Mouse (Mus musculus) lung, postnatal 0 days (tissue): Measurements from ENCODE around the gene Znrd1as. TPM values are rescaled to one million over a fixed set of nuclear protein-coding genes. Genes with fewer than 3 reads are reported as not detected.

Experiments
- ATAC-seq: fragments of 200-750 bp; cut with Nextera tagmentation; 2 replicates; pipeline ENCODE4 v1.8.0; 2017; ENCODE audit warnings: moderate library complexity
- DNase-seq: peaks from one replicate; pipeline ENCODE4 v3.0.0-alpha.2; 2016; ENCODE audit warnings: low spot score
- H3K27ac ChIP-seq: fragments of 300-500 bp; sonication (generic); 2 replicates; pipeline ENCODE4 v1.5.1; 2014; ENCODE audit warnings: antibody characterized with exemption, mild to moderate bottlenecking, low read length, mixed read lengths
- H3K27me3 ChIP-seq: fragments of 300-500 bp; sonication (generic); replicated peaks from 2 replicates; pipeline ENCODE4 v1.6.1; 2014; ENCODE audit warnings: low read length, mixed read lengths; ENCODE audit not compliant: insufficient read depth
- H3K36me3 ChIP-seq: fragments of 300-500 bp; sonication (generic); 2 replicates; pipeline ENCODE4 v1.6.1; 2014; ENCODE audit warnings: low read length, mixed read lengths; ENCODE audit not compliant: insufficient read depth
- H3K4me1 ChIP-seq: fragments of 300-500 bp; sonication (generic); 2 replicates; pipeline ENCODE4 v1.6.1; 2014; ENCODE audit warnings: antibody characterized with exemption, low read depth, low read length, mixed read lengths; ENCODE audit not compliant: insufficient read depth
- H3K4me2 ChIP-seq: fragments of 300-500 bp; sonication (generic); replicated peaks from 2 replicates; pipeline ENCODE4 v1.6.1; 2014; ENCODE audit warnings: low read depth, mild to moderate bottlenecking, low read length, moderate library complexity, mixed read lengths
- H3K4me3 ChIP-seq: fragments of 300-500 bp; sonication (generic); 2 replicates; pipeline ENCODE4 v1.5.1; 2014; ENCODE audit warnings: low read depth, low read length
- H3K9ac ChIP-seq: fragments of 300-500 bp; sonication (generic); replicated peaks from 2 replicates; pipeline ENCODE4 v1.6.1; 2014; ENCODE audit warnings: low read depth, mild to moderate bottlenecking
- H3K9me3 ChIP-seq: fragments of 300-500 bp; sonication (generic); 2 replicates; pipeline ENCODE4 v1.6.1; 2016; ENCODE audit warnings: low read length, mixed read lengths
- CTCF ChIP-seq: IDR thresholded peaks from 2 replicates; pipeline ENCODE4 v1.5.1; 2016; ENCODE audit warnings: antibody characterized with exemption, mild to moderate bottlenecking
- EP300 ChIP-seq: IDR thresholded peaks from 2 replicates; pipeline ENCODE4 v1.6.1; 2016; ENCODE audit warnings: antibody characterized with exemption, mild to moderate bottlenecking, control low read depth
- WGBS: fragments of 180-500 bp; shearing (Covaris S2); extraction: QIAGEN DNeasy Blood & Tissue Kit; methylation state at CpG from one replicate; pipeline ENCODE4 v1.1.7; 2014; 5-methylcytosine and 5-hydroxymethylcytosine counted together
- polyA plus RNA-seq: library from polyadenylated mRNA; unstranded; fragments of >200 nt; fragmentation: Nextera tagmentation; extraction: Ambion mirVana; gene quantifications from 2 replicates; pipeline ENCODE4 v1.2.1, GENCODE M21; 2015

The Znrd1as gene
- polyA plus RNA-seq, 1 experiment from 2014 or later: 5.1 TPM

- H3K4me2 ChIP-seq: no peak overlapping the region
- no peak overlapping the region for H3K27ac ChIP-seq
- no peak overlapping the region for H3K9ac ChIP-seq
- no peaks in the 10 kb centered on the region for H3K9me3 ChIP-seq
- H3K4me1 ChIP-seq: no peaks in the 10 kb centered on the region
- no peaks in the 10 kb centered on the region for H3K36me3 ChIP-seq
- ATAC-seq (no peak), DNase-seq (no peak)
- H3K4me3 ChIP-seq: no peak overlapping the region
- H3K27me3 ChIP-seq: no peaks in the 10 kb centered on the region
- no peak for TF ChIP-seq EP300
- TF ChIP-seq CTCF: no peak
- WGBS: 70% methylated on average over 4 of the region's 4 CpGs
These were observed 35.7 kb upstream of the Znrd1as start for GRCm38 (mm10) chr17:36922715-36923114.

- DNase-seq (no peak), ATAC-seq (no peak)
- no peak overlapping the region for H3K9ac ChIP-seq
- H3K36me3 ChIP-seq: no peaks in the 10 kb centered on the region
- H3K4me2 ChIP-seq: no peak overlapping the region
- no peaks in the 10 kb centered on the region for H3K9me3 ChIP-seq
- 53% methylated on average over 4 of the region's 4 CpGs for WGBS
- H3K27me3 ChIP-seq: no peaks in the 10 kb centered on the region
- TF ChIP-seq EP300 (no peak), CTCF (no peak)
- H3K27ac ChIP-seq: no peak overlapping the region
- H3K4me3 ChIP-seq: no peak overlapping the region
- H3K4me1 ChIP-seq: no peaks in the 10 kb centered on the region
These were observed 34.9 kb upstream of the Znrd1as start for GRCm38 (mm10) chr17:36923491-36923890.

- H3K9me3 ChIP-seq: no peaks in the 10 kb centered on the region
- no peak overlapping the region for H3K9ac ChIP-seq
- no peaks in the 10 kb centered on the region for H3K27me3 ChIP-seq
- no peak overlapping the region for H3K4me3 ChIP-seq
- WGBS: 27% methylated on average over 10 of the region's 10 CpGs
- no peaks in the 10 kb centered on the region for H3K36me3 ChIP-seq
- H3K4me2 ChIP-seq: no peak overlapping the region
- TF ChIP-seq EP300: no peak
- TF ChIP-seq CTCF: no peak
- H3K4me1 ChIP-seq: peaks cover 7% of the 10 kb centered on the region; the same call in 1 of the 2 replicates
- ATAC-seq (no peak), DNase-seq (no peak)
- H3K27ac ChIP-seq: no peak overlapping the region
These were observed 30.8 kb upstream of the Znrd1as start for GRCm38 (mm10) chr17:36927496-36928120.

- DNase-seq (no peak), ATAC-seq (no peak)
- Histone ChIP-seq H3K4me2 (no peak overlapping the region), H3K27ac (no peak overlapping the region), H3K27me3 (no peaks in the 10 kb centered on the region), H3K36me3 (no peaks in the 10 kb centered on the region), H3K9ac (no peak overlapping the region), H3K4me1 (peaks cover 7% of the 10 kb centered on the region; the same call in 1 of the 2 replicates), H3K4me3 (no peak overlapping the region), H3K9me3 (no peaks in the 10 kb centered on the region)
- TF ChIP-seq EP300 (no peak), CTCF (no peak)
- WGBS: 64% methylated on average over 12 of the region's 12 CpGs
These were observed 29.0 kb upstream of the Znrd1as start for GRCm38 (mm10) chr17:36929236-36929932.

- Histone ChIP-seq H3K9me3 (no peaks in the 10 kb centered on the region), H3K4me3 (no peak overlapping the region), H3K36me3 (no peaks in the 10 kb centered on the region), H3K4me1 (peaks cover 7% of the 10 kb centered on the region; the same call in 1 of the 2 replicates), H3K27ac (no peak overlapping the region), H3K27me3 (no peaks in the 10 kb centered on the region), H3K9ac (no peak overlapping the region), H3K4me2 (no peak overlapping the region)
- DNase-seq (peak; percentile 22), ATAC-seq (peak; percentile 61)
- 63% methylated on average over 6 of the region's 6 CpGs for WGBS
- TF ChIP-seq CTCF (no peak), EP300 (no peak)
These were observed 28.2 kb upstream of the Znrd1as start for GRCm38 (mm10) chr17:36930233-36930632.

- no peaks in the 10 kb centered on the region for H3K9me3 ChIP-seq
- H3K4me2 ChIP-seq: no peak overlapping the region
- no peak for DNase-seq
- H3K9ac ChIP-seq: no peak overlapping the region
- H3K4me1 ChIP-seq: peaks cover 7% of the 10 kb centered on the region; the same call in 1 of the 2 replicates
- H3K27me3 ChIP-seq: no peaks in the 10 kb centered on the region
- WGBS: 83% methylated on average over 4 of the region's 4 CpGs
- H3K27ac ChIP-seq: 0 out of 2 replicates have a peak overlapping the region, but pooled peaks have one; percentile 26
- no peak overlapping the region for H3K4me3 ChIP-seq
- H3K36me3 ChIP-seq: no peaks in the 10 kb centered on the region
- ATAC-seq: no peak
- TF ChIP-seq EP300 (no peak), CTCF (no peak)
These were observed 27.3 kb upstream of the Znrd1as start for GRCm38 (mm10) chr17:36931130-36931529.
